Mouse (Mus musculus) E14TG2a.4 (cell line): ENCODE measurements around the gene Gm45213.
A peak's percentile ranks its signal among the peaks of the same experiment; 100 is the strongest.

Experiments
- CTCF ChIP-seq: conservative IDR thresholded peaks from 2 replicates; pipeline ENCODE4 v1.5.1; 2014; ENCODE audit warnings: low read length
- NANOG ChIP-seq: IDR thresholded peaks from 2 replicates; pipeline ENCODE4 v1.6.1; 2014; ENCODE audit warnings: borderline replicate concordance, low read length, mixed read lengths

- TF ChIP-seq CTCF: peak; percentile 50
- no peak for TF ChIP-seq NANOG
These were observed 58.5 kb downstream of the Gm45213 start for GRCm38 (mm10) chr7:66101866-66102265.
